Mouse (Mus musculus): ENCODE results near the gene Cldn5. TPM values are rescaled to one million over a fixed set of nuclear protein-coding genes. Genes with fewer than 3 reads are reported as not detected.

The Cldn5 gene
- total RNA-seq, 1 experiment from 2014 or later = 0.10 TPM

DNA sequence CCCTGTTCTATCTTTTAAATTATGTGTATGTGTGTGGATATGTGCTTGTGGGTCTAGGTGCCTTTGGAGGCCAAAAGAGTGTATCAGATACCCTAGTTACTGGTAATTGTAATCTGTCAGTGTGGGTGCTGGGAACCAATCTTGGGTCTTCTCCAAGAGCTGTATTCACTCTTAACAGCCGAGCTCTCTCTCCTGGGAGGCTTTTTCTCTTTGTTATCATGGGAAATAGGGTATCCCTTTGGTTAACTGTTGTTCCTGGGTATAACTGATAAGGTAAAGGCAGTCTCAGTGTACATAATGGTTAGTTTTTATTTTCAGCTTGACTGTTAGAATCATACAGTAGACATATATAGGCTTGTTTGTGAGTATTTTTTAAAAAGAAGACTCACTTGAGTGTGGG, 45.7 kb downstream of the Cldn5 start:
- ATAC-seq (replicated peaks in 1 of 2; ENCODE audit: insufficient read depth in 1 of 2, low FRiP score in 2 of 2, low TSS enrichment in 1 of 2, low read depth in 1 of 2, poor library complexity in 2 of 2, severe bottlenecking in 2 of 2) = no peak

DNA sequence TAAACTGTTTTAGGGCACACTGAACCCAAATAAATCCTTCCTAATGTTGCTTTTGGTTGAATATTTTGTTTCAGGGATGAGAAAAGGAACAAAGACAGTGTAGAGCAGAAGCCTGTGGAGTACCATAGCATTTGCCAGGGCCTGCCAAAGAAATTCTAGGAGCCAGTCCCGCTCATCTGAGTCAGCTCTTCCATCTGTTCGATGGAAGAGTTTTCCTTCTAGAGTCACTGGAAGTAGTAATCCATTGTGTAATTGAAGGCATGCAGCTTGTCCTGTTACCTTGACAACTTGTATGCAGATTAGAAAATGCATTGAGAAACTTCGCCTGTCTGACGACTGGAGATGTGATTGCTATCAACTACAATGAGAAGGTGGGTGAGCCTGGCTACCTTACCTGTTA, 46.3 kb downstream of the Cldn5 start:
- ATAC-seq (replicated peaks in 1 of 2; ENCODE audit: insufficient read depth in 1 of 2, low FRiP score in 2 of 2, low TSS enrichment in 1 of 2, low read depth in 1 of 2, poor library complexity in 2 of 2, severe bottlenecking in 2 of 2) = no peak

Other genes starting within 250 kb of the Cldn5 start
- gene Tbx1, start 186.2 kb upstream of the Cldn5 start, total RNA-seq (2017) = not detected in 2 replicates
- 0.38 and 2.9 TPM in 2 replicates for gene Gp1bb, start 154.4 kb upstream of the Cldn5 start, total RNA-seq (2017)
- 2.1 TPM in 1 of 2 replicates, not detected in the other for gene Gm49601, start 150.4 kb upstream of the Cldn5 start, total RNA-seq (2017)
- gene Sept5, start 146.9 kb upstream of the Cldn5 start, total RNA-seq (2017) = 1.8 and 7.6 TPM in 2 replicates
- gene Ufd1, start 34.9 kb downstream of the Cldn5 start, total RNA-seq (2017) = 67.4 and 82.8 TPM in 2 replicates
- 50.9 and 63.8 TPM in 2 replicates for gene Cdc45, start 35.1 kb downstream of the Cldn5 start, total RNA-seq (2017)
- 60.7 and 64.3 TPM in 2 replicates for gene 2510002D24Rik, start 59.7 kb downstream of the Cldn5 start, total RNA-seq (2017)
- gene Gm28539, start 59.7 kb downstream of the Cldn5 start, total RNA-seq (2017) = not detected in 2 replicates
- gene Mrpl40, start 100.0 kb downstream of the Cldn5 start, total RNA-seq (2017) = 70.6 and 94.1 TPM in 2 replicates
- gene Hira, start 100.2 kb downstream of the Cldn5 start, total RNA-seq (2017) = 65.7 and 77.8 TPM in 2 replicates

All from hematopoietic stem cell, adult 5-6 weeks (primary cell).